Mouse (Mus musculus): ENCODE results near the gene Sulf2. TPM values are rescaled to one million over a fixed set of nuclear protein-coding genes. Genes with fewer than 3 reads are reported as not detected.

Gene Sulf2
- total and polyA plus RNA-seq, 3 experiments, result not detected

GRCm38 (mm10) chr2:166122781-166123180, 32.7 kb downstream of the Sulf2 start:
- no peaks in the 10 kb centered on the region for H3K79me2 ChIP-seq (ENCODE audit: control insufficient read depth, insufficient read depth, low read length, poor library complexity)
- TF ChIP-seq USF1 (IDR thresholded peaks at IDR 0.05; ENCODE audit: low read depth, low read length), result no peak
- TF ChIP-seq NRF1 (IDR thresholded peaks at IDR 0.05; ENCODE audit: insufficient read depth, low read depth, low read length, poor library complexity, severe bottlenecking), result no peak
- no peak for TF ChIP-seq CHD1 (IDR thresholded peaks at IDR 0.05; ENCODE audit: low read depth, low read length)
- TF ChIP-seq NELFE (IDR thresholded peaks at IDR 0.05; ENCODE audit: low read depth, low read length), result no peak
- TF ChIP-seq TAL1 (IDR thresholded peaks at IDR 0.05; ENCODE audit: low read length), result no peak
- TF ChIP-seq MAX (IDR thresholded peaks at IDR 0.05; ENCODE audit: low read length), result no peak
- TF ChIP-seq ZC3H11A (IDR thresholded peaks at IDR 0.05; ENCODE audit: low read depth, low read length), result no peak
- no peak for TF ChIP-seq POLR2A (IDR thresholded peaks at IDR 0.05; ENCODE audit: control insufficient read depth in 1 of 2, insufficient read depth in 1 of 2, low read depth in 1 of 2, low read length in 2 of 2, poor library complexity in 1 of 2)
- no peak for TF ChIP-seq MYC (IDR thresholded peaks at IDR 0.05; ENCODE audit: low read depth, low read length)
- TF ChIP-seq EP300 (IDR thresholded peaks at IDR 0.05; ENCODE audit: low read depth in 1 of 2, low read length in 2 of 2), result no peak
- TF ChIP-seq ELF1 (IDR thresholded peaks at IDR 0.05; ENCODE audit: low read depth, low read length), result no peak
- TF ChIP-seq UBTF (IDR thresholded peaks at IDR 0.05; ENCODE audit: borderline replicate concordance, insufficient read depth, low read depth, low read length), result no peak
- no peak for TF ChIP-seq ZNF384 (IDR thresholded peaks at IDR 0.05; ENCODE audit: low read depth, low read length)
- no peak for TF ChIP-seq USF2 (IDR thresholded peaks at IDR 0.05; ENCODE audit: borderline replicate concordance in 1 of 2, insufficient read depth in 1 of 2, low read depth in 1 of 2, low read length in 2 of 2)
- no peak for TF ChIP-seq MEF2A (IDR thresholded peaks at IDR 0.05; ENCODE audit: extremely low read depth, insufficient replicate concordance, low read depth, low read length, poor library complexity, severe bottlenecking)
- no peak for TF ChIP-seq ZKSCAN1 (IDR thresholded peaks at IDR 0.05; ENCODE audit: low read depth, low read length)
- no peaks in the 10 kb centered on the region for H3K9me3 ChIP-seq (replicated peaks; ENCODE audit: insufficient read depth, low read length)
- no peaks in the 10 kb centered on the region for H3K4me1 ChIP-seq (ENCODE audit: control insufficient read depth in 1 of 2, insufficient read depth in 2 of 2, low read length in 2 of 2)
- H3K27ac ChIP-seq (ENCODE audit: control insufficient read depth, low read depth, low read length), result no peak overlapping the region
- DNase-seq (ENCODE audit: low read depth, low spot score), result no peak
- no peak overlapping the region for H3K9ac ChIP-seq (ENCODE audit: control insufficient read depth, low read depth, low read length, poor library complexity, severe bottlenecking)
- no peak overlapping the region for H3K4me3 ChIP-seq (ENCODE audit: control insufficient read depth in 1 of 2, insufficient read depth in 1 of 2, low read depth in 2 of 2, low read length in 2 of 2)
- H3K36me3 ChIP-seq (ENCODE audit: control insufficient read depth in 1 of 2, insufficient read depth in 2 of 2, low read length in 2 of 2), result no peaks in the 10 kb centered on the region
- H3K27me3 ChIP-seq (ENCODE audit: control insufficient read depth in 1 of 2, insufficient read depth in 2 of 2, low read length in 2 of 2), result no peaks in the 10 kb centered on the region

- Histone ChIP-seq H3K27me3 (ENCODE audit: control insufficient read depth in 1 of 2, insufficient read depth in 2 of 2, low read length in 2 of 2) (no peaks in the 10 kb centered on the region), H3K36me3 (ENCODE audit: control insufficient read depth in 1 of 2, insufficient read depth in 2 of 2, low read length in 2 of 2) (no peaks in the 10 kb centered on the region), H3K27ac (ENCODE audit: control insufficient read depth, low read depth, low read length) (no peak overlapping the region), H3K9me3 (replicated peaks; ENCODE audit: insufficient read depth, low read length) (no peaks in the 10 kb centered on the region), H3K79me2 (ENCODE audit: control insufficient read depth, insufficient read depth, low read length, poor library complexity) (no peaks in the 10 kb centered on the region), H3K9ac (ENCODE audit: control insufficient read depth, low read depth, low read length, poor library complexity, severe bottlenecking) (no peak overlapping the region), H3K4me1 (ENCODE audit: control insufficient read depth in 1 of 2, insufficient read depth in 2 of 2, low read length in 2 of 2) (no peaks in the 10 kb centered on the region), H3K4me3 (ENCODE audit: control insufficient read depth in 1 of 2, insufficient read depth in 1 of 2, low read depth in 2 of 2, low read length in 2 of 2) (no peak overlapping the region)
- TF ChIP-seq RCOR1 (IDR thresholded peaks at IDR 0.05; ENCODE audit: low read depth, low read length) (no peak), HCFC1 (IDR thresholded peaks at IDR 0.05; ENCODE audit: low read depth, low read length) (no peak), ZNF384 (IDR thresholded peaks at IDR 0.05; ENCODE audit: low read depth, low read length) (no peak), MAX (IDR thresholded peaks at IDR 0.05; ENCODE audit: low read length) (no peak), ZMIZ1 (IDR thresholded peaks at IDR 0.05; ENCODE audit: low read depth, low read length) (no peak), TBP (IDR thresholded peaks at IDR 0.05; ENCODE audit: low read depth, low read length) (no peak), MYB (IDR thresholded peaks at IDR 0.05; ENCODE audit: low read depth, low read length) (no peak), ELF1 (IDR thresholded peaks at IDR 0.05; ENCODE audit: low read depth, low read length) (no peak), POLR2A (IDR thresholded peaks at IDR 0.05; ENCODE audit: control insufficient read depth in 1 of 2, insufficient read depth in 1 of 2, low read depth in 1 of 2, low read length in 2 of 2, poor library complexity in 1 of 2) (no peak), UBTF (IDR thresholded peaks at IDR 0.05; ENCODE audit: borderline replicate concordance, insufficient read depth, low read depth, low read length) (no peak), USF1 (IDR thresholded peaks at IDR 0.05; ENCODE audit: low read depth, low read length) (no peak), E2F4 (IDR thresholded peaks at IDR 0.05; ENCODE audit: borderline replicate concordance, low read depth, low read length) (no peak), SIN3A (IDR thresholded peaks at IDR 0.05; ENCODE audit: low read length) (no peak), MYC (IDR thresholded peaks at IDR 0.05; ENCODE audit: low read depth, low read length) (no peak), TAL1 (IDR thresholded peaks at IDR 0.05; ENCODE audit: low read length) (no peak), POLR2AphosphoS2 (IDR thresholded peaks at IDR 0.05; ENCODE audit: low read length) (no peak), MXI1 (IDR thresholded peaks at IDR 0.05; ENCODE audit: low read depth, low read length) (no peak), CTCF (IDR thresholded peaks at IDR 0.05 in 2 of 3, conservative IDR thresholded peaks at IDR 0.05 in 1 of 3; ENCODE audit: control insufficient read depth in 1 of 3, insufficient read depth in 1 of 3, low read depth in 2 of 3, low read length in 3 of 3, poor library complexity in 1 of 3, severe bottlenecking in 1 of 3) (no peak), KAT2A (conservative IDR thresholded peaks at IDR 0.05; ENCODE audit: low read depth, low read length) (no peak)
- no peak for DNase-seq (ENCODE audit: low read depth, low spot score)
Observed at GRCm38 (mm10) chr2:166121681-166122355, 33.6 kb downstream of the Sulf2 start.
